Mouse (Mus musculus): ENCODE data around the gene Fam83g.
"Not testable (repeated sequence)": the region's sequence is repeated elsewhere in the genome, so short reads cannot be mapped to it uniquely, and the experiment has no call there.

The Fam83g gene

GRCm38 (mm10) chr11:61683907-61684731 lies at the start of gene Fam83g:
TSS of gene Fam83g (plus strand) at chr11:61684091.
- no peak for DNase-seq (ENCODE audit: low spot score)

DNA sequence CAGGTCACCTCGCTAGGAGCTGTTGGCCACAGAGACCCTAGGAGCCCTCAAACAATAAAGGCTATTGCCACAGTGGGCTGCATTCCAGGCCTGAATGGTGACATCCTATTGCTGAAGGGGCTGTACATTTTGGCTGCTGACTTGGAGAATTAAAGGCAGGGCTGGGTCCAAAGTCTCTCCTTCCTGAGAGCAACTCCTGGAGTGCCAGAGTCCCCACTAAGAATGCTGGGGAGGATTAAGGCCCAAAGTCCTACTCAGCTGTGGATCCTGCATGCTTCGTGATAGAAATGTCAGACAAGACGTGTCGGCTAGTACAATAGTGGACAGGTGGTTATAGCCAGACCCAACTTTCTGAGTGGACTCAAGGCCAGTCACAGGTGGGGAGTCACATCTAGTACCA lies 47.6 kb upstream of the Fam83g start:
- not testable (repeated sequence) for DNase-seq (ENCODE audit: low spot score)

DNA sequence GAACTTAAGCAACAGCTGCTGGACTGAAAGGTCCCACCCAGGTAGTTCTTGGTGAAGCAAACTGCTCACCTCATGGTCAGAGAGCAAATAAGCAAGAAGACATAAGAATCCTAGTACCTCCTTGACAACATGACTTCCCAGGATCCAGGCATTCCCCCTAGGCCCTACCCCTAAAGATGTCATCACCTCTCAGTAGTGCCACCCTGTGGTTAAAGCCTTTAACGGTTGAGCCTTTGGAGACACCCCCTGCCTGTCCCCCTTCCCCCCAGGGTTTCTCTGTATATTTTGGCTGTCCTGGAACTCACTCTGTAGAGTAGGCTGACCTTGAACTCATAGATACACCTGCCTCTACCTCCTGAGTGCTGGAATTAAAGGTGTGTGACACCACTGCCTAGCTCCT lies 46.5 kb upstream of the Fam83g start:
- DNase-seq (ENCODE audit: low spot score), result no peak

GRCm38 (mm10) chr11:61637856-61638255 lies 46.0 kb upstream of the Fam83g start:
- no peak for DNase-seq (ENCODE audit: low spot score)

DNA sequence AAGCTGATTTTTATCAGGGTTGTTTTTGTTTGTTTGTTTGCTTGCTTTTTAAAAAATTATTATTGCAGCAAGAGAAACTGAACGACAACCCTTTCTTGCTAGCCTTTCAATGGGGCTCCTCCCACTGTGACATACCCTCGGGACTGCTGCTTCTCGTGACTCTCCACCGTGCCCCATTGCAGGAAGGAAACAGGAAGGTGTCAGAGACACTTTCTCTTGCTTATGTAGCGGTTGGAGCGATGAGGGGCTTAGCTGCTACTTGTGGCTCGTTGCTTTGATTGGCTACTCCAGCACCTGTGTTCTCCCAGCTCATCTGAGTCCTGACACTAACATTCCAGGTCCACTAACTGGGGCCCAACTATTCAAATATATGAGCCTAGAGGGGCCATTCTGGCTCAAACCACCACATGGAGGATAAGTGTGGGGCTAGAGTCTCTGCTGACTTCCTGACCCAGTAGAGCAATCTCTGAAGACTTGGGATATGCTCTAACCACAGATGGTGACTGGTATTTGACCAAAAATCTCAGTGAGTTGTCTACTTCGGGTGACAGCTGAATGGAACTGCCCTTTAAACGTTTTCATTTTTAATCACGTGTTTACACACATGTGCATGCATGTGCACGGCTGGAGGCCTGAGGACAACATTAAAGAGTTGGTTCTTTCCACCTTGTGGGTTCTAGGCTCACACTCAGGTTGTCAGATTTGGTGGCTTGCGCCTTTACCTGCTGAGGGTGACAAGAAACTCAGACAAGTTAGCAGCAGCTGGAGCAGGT lies 44.9 kb upstream of the Fam83g start:
- DNase-seq (ENCODE audit: low spot score), result no peak

DNA sequence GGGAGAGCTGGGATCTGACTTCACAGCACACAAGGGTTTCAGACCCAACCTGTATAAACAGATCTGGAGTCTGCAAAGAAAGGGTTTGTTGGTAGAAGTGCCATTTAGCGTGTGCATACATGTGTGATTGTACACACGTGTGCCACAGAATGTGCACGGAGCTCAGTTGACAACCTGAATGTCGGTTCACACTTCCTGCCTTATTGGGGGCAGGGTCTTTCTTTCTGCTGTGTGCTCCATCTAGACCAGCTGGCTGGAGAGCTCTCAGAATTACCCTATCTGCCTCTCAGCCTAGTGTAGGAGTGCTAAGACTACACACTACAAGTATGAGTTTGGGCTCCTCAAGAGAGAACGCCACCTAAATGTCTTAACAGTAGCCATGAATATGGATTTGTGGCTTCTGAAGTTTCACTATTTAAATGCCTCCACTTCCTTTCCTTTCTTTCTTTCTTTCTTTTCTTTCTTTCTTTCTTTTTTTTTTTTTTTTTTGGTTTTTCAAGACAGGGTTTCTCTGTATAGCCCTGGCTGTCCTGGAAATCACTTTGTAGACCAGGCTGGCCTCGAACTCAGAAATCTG lies 44.2 kb upstream of the Fam83g start:
- DNase-seq (ENCODE audit: low spot score), result no peak

DNA sequence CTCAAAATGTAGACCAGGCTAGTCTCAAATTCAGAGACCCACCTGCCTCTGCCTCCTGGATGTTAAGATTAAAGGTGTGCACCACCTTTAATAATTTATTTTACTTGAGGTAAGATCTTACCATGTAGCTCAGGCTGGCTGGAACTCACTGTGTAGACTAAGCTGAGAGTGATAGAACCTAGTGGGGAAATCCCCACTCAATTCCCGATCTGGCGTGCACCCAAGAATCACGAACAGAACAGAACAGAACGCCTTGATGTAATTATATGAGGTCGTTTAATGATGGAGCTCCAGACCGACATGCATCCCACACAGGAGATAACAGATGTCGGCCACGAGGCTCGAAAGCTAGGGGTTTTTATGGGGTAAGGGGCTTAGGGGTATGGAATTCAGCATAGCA lies 43.3 kb upstream of the Fam83g start:
- DNase-seq (ENCODE audit: low spot score), result not testable (repeated sequence)

- peak; percentile 41 for DNase-seq (ENCODE audit: low spot score)
Observed at GRCm38 (mm10) chr11:61642106-61642505, 41.8 kb upstream of the Fam83g start.

DNA sequence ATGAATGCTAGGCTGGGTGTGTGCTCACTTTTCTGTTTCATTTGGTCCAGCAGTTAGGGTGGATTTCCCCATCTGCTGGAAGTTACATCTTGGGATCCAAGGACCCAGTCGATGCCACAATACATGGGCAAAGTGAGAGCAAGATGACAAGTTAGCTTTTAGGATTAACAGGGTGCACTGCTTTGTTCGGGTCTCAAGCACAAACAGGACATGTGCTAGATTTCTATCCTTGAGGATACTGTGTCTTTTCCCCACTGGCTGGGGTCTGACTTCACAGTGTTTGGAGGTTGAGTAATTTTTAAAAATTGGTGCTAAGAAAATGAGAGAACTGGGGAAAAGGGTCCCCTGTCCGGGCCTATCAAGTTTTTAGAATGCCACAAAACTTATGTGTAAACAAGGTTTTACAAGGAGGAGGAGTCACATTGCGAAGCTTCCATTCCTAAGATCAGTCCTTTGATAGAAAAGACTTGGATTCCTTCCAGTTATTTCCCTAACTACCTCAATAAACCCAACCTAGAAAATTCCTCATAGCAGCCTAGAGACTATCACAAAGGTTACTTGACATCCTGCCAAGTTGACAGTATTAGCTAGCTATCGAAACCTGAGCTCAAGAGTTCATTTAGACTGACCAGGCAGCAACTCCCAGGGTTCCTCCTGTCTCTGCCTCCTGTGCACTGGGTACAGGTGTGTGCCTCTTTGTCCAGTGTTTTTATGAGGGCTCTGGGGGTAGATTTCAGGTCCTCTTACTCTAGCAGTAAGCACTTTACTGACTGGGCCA lies 40.5 kb upstream of the Fam83g start:
- peak; percentile 27 for DNase-seq (ENCODE audit: low spot score)

DNA sequence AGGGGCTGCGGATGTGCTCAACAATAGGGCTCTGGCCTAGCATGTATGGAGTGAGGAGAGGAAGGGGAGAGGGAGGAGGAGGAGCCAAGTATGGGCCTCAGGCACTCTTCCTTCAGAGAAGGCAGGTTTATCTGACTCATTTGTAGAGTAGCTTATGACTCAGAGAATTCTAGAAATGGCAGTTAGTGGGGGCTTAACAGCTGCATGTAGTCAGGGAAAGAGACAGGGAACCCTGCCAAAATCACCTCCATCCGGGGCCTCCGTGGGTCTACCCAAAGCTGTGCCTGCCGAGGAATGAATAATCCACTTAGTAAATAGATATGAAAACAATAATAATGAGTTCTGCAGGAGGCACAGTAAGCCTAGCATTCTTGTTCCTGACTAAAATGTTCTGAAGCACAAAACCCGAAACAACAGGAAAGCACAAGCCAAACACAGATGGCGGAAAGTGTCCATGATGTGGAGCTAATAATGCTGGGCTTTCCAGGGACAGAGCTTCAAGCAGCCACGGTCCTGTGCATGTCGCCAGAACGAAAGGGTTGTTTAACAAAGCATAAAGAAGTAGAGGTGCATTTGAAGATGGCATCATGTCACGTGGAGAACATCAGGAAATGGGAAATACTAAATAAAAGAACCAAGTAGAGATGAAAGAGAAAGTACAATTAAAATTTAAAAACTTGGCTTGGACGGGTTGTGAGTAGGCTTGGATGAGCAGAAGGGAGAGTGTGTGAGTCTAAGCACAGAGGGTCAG lies 39.1 kb upstream of the Fam83g start:
- DNase-seq (ENCODE audit: low spot score), result no peak

- DNase-seq (ENCODE audit: low spot score), result no peak
Observed at GRCm38 (mm10) chr11:61645357-61645857, 38.5 kb upstream of the Fam83g start.

GRCm38 (mm10) chr11:61646499-61647039 lies 37.3 kb upstream of the Fam83g start:
- no peak for DNase-seq (ENCODE audit: low spot score)

DNA sequence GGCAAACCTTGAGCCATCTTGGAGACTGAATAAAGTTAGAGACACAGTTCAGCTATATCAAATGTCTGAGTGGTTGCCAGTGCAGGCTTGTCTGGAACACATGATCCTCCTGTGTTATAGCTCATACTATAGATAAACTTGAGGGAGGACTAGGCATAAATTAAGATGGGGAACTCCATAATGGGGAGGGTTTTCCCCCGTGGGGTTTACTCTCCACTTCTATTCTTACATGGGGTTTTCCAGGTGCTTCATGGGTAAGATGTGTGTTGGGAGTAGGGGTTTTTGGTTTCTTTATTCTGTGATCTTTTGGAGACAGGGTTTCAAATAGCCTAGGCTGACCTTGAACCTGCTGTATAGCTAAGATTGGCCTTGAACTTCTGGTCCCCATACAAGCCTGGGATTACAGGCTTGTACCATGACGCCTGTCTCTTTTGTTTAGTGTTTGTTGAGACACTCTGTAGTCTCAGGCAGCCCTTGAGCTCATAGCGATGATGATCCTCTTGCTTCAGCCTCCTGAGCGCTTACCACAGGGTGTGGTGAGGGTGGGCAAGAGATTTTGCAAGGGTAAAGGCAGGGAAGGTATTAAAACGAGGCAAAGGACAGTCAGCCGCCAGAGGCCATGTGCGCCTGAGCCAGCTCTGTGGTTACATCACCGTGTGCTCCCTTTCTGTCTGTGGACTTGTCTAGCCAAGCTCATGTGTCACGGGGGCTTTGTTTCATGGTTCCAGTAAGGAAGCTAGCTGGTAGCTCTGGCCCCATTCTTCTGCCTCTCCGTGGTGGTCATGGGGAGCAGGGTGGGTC lies 36.6 kb upstream of the Fam83g start:
- no peak for DNase-seq (ENCODE audit: low spot score)

- peak; percentile 55 for DNase-seq (ENCODE audit: low spot score)
Observed at GRCm38 (mm10) chr11:61647956-61648748, 35.7 kb upstream of the Fam83g start.

DNA sequence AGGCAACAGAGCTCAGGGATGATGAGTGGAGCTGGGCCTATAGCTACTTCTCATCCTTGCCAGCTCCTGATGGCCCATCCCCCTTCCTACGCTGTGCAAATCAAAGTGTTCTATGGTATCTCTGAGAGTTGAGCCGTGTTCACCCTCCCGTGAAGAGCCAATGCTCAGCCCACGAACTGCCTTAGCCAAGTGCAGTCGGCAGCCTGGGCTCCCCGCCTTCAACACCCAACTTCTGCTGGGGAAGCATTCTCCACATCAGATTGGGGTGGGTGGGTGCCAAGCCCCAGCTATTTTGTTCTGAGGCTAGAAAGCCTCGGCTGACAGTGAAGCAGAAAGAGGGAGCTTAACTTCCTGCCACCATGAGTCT lies 35.2 kb upstream of the Fam83g start:
- DNase-seq (ENCODE audit: low spot score), result no peak

DNA sequence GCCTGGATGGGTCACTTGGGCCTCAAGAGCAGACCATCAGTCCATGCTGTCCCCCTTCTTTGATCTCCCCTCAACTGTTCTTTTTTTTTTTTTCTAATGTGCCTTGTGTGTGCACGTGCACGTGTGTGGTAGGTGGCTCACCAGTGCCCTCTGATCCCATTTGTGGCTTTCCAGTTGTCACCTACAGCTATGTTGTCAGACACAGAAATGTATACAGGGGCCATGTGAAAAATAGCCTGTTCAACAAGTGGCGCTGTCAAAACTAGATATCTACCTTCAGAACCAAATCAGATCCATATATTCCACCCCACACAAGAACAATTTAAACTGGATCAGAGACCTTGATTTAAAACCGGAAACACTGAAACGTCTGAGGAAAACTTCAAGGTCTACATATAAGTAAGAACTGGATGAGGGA lies 34.7 kb upstream of the Fam83g start:
- DNase-seq (ENCODE audit: low spot score), result no peak

DNA sequence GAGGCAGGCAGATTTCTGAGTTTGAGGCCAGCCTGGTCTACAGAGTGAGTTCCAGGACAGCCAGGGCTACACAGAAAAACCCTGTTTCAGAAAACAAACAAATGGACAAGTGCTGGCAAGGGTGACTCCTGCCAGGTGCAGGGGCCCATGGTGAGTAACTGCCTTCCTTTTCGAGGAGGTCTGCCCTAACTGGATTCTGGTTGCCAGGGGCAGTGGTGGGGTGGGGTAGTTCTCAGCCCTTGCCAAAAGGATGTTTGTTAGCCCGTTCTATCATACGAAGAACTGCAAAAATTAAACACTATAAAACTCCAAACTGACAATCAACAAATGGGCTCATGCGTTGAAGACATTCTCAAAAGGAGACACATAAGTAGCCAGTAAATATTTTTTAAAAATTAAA lies 34.3 kb upstream of the Fam83g start:
- DNase-seq (ENCODE audit: low spot score), result no peak

DNA sequence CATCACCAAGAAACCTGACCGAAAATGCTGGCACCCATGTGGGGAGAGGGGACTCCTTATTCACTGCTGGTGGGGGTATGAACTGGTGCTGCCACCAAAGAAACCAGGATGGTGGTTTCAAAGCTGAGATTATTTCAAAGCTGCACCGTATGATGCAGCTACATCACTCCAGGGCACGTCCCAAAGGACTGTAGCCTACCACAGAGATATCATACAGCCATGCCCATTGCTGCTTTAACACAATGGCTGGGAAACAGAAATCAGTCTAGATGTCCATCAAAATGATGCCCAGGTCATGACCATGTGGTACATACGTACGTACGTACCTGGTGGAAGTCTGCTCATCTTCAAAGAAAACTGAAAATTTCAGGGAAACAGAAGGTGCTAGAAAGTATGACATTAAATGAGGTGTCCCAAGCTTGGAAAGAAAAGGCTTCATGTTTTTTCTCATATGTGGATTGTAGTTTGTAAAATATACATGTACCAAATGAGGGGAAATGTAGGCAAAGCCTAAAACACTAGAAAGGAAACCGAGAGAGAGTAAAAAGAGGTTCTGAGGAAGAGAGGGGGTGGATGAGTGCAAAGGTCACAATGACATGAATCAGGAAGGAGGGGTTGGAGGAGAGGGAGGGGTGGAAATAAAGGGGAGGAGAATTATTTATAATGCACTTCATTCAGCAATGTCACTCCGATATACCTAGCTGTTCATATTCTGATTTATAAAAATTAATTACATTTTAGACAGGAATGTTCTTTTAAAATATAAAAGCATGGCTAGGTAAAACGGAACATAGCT lies 33.2 kb upstream of the Fam83g start:
- no peak for DNase-seq (ENCODE audit: low spot score)
